Mouse (Mus musculus): ENCODE data around the gene Teddm1a.

DNA sequence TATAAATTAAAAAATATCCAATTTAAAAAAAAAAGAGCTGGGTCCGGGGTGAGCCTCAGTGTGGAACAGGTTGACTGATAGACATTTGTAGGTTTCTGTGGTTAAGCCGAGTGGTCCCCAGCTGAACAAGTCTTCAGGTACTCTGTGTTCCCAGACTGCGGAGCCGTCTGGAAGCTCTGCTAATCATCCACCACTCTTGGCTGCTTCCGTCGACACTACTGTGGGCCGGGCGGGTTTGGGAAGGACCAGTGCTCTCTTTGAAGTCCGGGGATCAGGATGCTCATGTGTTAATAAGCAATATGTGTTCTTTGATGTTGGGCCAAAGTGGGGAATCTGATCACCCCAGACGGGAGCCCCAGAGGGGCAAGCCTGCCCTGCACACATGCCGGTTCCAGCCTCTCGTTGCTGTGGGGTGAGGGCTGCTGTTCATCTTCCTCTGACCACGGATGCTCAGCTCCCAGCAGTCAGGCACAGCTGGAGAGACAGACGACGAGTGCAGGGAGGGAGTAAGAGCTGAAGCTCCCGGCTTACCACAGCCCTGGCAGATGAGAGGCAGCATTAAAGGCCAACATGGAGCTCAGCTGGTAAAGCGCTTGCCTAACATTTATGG lies 5.4 kb upstream of the Teddm1a start:
- TF ChIP-seq TCF12 (IDR thresholded peaks at IDR 0.05; ENCODE audit: low read depth, low read length) (no peak), POLR2A (IDR thresholded peaks at IDR 0.05; ENCODE audit: low read depth, low read length) (no peak), ZNF384 (IDR thresholded peaks at IDR 0.05; ENCODE audit: low read depth, low read length) (no peak), ZC3H11A (IDR thresholded peaks at IDR 0.05; ENCODE audit: low read depth, low read length) (no peak), MYC (IDR thresholded peaks at IDR 0.05; ENCODE audit: low read depth, low read length) (no peak), RCOR1 (conservative IDR thresholded peaks at IDR 0.05; ENCODE audit: low read depth, low read length) (no peak), CTCF (conservative IDR thresholded peaks at IDR 0.05 in 1 of 2, IDR thresholded peaks at IDR 0.05 in 1 of 2; ENCODE audit: low read depth in 2 of 2, low read length in 2 of 2) (no peak), E2F4 (IDR thresholded peaks at IDR 0.05; ENCODE audit: insufficient replicate concordance, low read depth, low read length) (no peak), USF1 (IDR thresholded peaks at IDR 0.05; ENCODE audit: low read depth, low read length) (no peak), EP300 (IDR thresholded peaks at IDR 0.05; ENCODE audit: low read length) (no peak), KAT2A (IDR thresholded peaks at IDR 0.05; ENCODE audit: insufficient replicate concordance, low read length) (no peak), NELFE (IDR thresholded peaks at IDR 0.05; ENCODE audit: low read depth, low read length) (no peak)

All from CH12.LX (cell line).